Mouse (Mus musculus) CH12.LX (cell line): Measurements from ENCODE around the gene Gm37240.

Experiments used
- CTCF ChIP-seq, 2 experiments: IDR thresholded peaks in 1 of 2; conservative IDR thresholded peaks in 1 of 2; 2 replicates each; pipeline ENCODE4 v1.5.1; 2011 to 2012; ENCODE audit warnings: low read depth in 2 of 2, low read length in 2 of 2, improper control_type of control experiment in 1 of 2, inconsistent platforms in 1 of 2, mild to moderate bottlenecking in 1 of 2, moderate library complexity in 1 of 2
- EP300 ChIP-seq: IDR thresholded peaks from 2 replicates; pipeline ENCODE4 v1.6.1; 2011; ENCODE audit warnings: low read length, improper control_type of control experiment
- HCFC1 ChIP-seq: IDR thresholded peaks from 2 replicates; pipeline ENCODE4 v1.6.1; 2012; ENCODE audit warnings: low read depth, mild to moderate bottlenecking, inconsistent platforms, low read length, improper control_type of control experiment
- MAX ChIP-seq: IDR thresholded peaks from 2 replicates; pipeline ENCODE4 v1.6.1; 2011; ENCODE audit warnings: low read length, improper control_type of control experiment
- MAZ ChIP-seq: IDR thresholded peaks from 2 replicates; pipeline ENCODE4 v1.6.1; 2012; ENCODE audit warnings: low read depth, mild to moderate bottlenecking, inconsistent platforms, low read length, improper control_type of control experiment, moderate library complexity
- POLR2A ChIP-seq: IDR thresholded peaks from 2 replicates; pipeline ENCODE4 v1.6.1; 2011; ENCODE audit warnings: low read depth, mild to moderate bottlenecking, improper control_type of control experiment, low read length
- POLR2AphosphoS2 ChIP-seq: IDR thresholded peaks from 2 replicates; pipeline ENCODE4 v1.6.1; 2011; ENCODE audit warnings: low read depth, low read length, improper control_type of control experiment
- SMC3 ChIP-seq: IDR thresholded peaks from 2 replicates; pipeline ENCODE4 v1.6.1; 2011; ENCODE audit warnings: low read depth, low read length, improper control_type of control experiment
- TBP ChIP-seq: conservative IDR thresholded peaks from 2 replicates; pipeline ENCODE4 v1.6.1; 2011; ENCODE audit warnings: low read depth, low read length, improper control_type of control experiment
- ZMIZ1 ChIP-seq: IDR thresholded peaks from 2 replicates; pipeline ENCODE4 v1.6.1; 2012; ENCODE audit warnings: low read depth, mild to moderate bottlenecking, inconsistent platforms, low read length, improper control_type of control experiment

DNA sequence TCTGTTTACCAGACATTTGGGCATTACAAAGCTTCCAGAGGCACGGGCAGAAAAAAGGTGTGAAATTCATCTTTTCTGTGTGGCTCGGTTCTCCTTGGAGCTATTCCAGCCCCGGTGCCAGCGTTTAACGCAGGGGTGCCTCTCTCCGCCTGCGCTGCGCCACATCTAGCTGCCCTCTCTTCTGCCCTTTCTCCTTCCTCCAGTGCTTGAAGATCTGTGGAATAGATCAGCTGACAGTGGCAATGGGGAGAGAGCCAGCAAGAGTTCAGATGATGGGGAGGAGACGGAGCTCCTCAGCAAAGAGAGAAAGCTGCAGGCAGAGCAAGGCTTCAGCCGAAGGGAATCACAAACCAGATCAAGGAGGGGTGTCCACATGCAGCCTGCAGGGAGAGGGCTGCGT lies 714.8 kb downstream of the Gm37240 start:
- TF ChIP-seq MAZ = no peak
- TF ChIP-seq HCFC1 = no peak
- no peak for TF ChIP-seq CTCF (conservative IDR thresholded peaks at IDR 0.05 in 1 of 2, IDR thresholded peaks at IDR 0.05 in 1 of 2; ENCODE audit: low read depth in 2 of 2, low read length in 2 of 2)
- TF ChIP-seq TBP = no peak
- TF ChIP-seq EP300 = no peak
- no peak for TF ChIP-seq POLR2AphosphoS2
- no peak for TF ChIP-seq POLR2A
- TF ChIP-seq ZMIZ1 = no peak
- TF ChIP-seq SMC3 = no peak
- TF ChIP-seq MAX = no peak
